Mouse (Mus musculus): ENCODE measurements around the gene Mlycd. TPM values are rescaled to one million over a fixed set of nuclear protein-coding genes. Genes with fewer than 3 reads are reported as not detected.

Gene Mlycd
- total and polyA plus RNA-seq, 3 experiments = 4.2 to 12.3 (median 5.1) TPM

DNA sequence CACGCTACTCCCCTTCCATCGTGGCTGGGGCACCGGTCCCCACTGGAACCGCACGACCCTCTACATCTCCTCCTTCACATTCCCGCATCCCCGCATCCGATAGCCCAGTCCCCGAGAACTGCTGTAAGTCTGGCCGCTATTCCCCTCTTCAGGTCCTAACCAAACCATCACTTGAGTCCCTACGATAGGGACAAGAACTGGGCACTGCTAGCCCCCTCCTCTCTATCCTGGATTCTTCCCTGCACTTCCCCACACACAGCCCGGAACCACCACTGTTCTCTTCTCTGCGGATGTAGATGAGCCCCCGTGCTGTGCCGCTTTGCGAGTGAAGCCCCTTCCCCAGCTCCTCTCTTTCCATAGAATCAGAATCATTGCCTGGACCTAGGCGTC, 53.1 kb downstream of the Mlycd start:
- no peak for DNase-seq (ENCODE audit: extremely low read depth)
- Histone ChIP-seq H3K27ac (ENCODE audit: insufficient read depth, low read depth) (no peak overlapping the region), H3K36me3 (replicated peaks in 1 of 2; ENCODE audit: control insufficient read depth in 1 of 2, insufficient read depth in 1 of 2, low read length in 1 of 2) (peaks cover 12 to 32% of the 10 kb centered on the region in 2 experiments), H3K4me3 (replicated peaks in 1 of 3; ENCODE audit: low read depth in 2 of 3, low read length in 2 of 3, poor library complexity in 1 of 3) (no peak overlapping the region), H3K27me3 (replicated peaks) (peaks cover 1% of the 10 kb centered on the region), H3K79me2 (replicated peaks; ENCODE audit: control insufficient read depth, extremely low read depth, insufficient read depth, poor library complexity, severe bottlenecking) (no peaks in the 10 kb centered on the region), H3K9ac (ENCODE audit: insufficient read depth, low read depth) (no peak overlapping the region), H3K4me1 (ENCODE audit: control insufficient read depth in 1 of 2, insufficient read depth in 2 of 2) (peaks cover 0 to 12% of the 10 kb centered on the region in 2 experiments; a peak in 2 of 4 replicates), H3K4me2 (ENCODE audit: insufficient read depth, low read depth, poor library complexity, severe bottlenecking) (no peak overlapping the region), H3K9me3 (replicated peaks; ENCODE audit: low read length) (no peaks in the 10 kb centered on the region)
- in situ Hi-C loops (cut with MboI; ENCODE audit: low pct_ligation_motif_present, low pct_unique_long_range_greater_than_20kb, low sequenced_read_pairs) (loop anchor here (5.0 kb wide), 1 partner anchor 35 kb away; no protein-coding TSS in a partner anchor), dilution Hi-C loops (cut with MboI; ENCODE audit: extremely low pct_ligation_motif_present, extremely low pct_unique_long_range_greater_than_20kb, low sequenced_read_pairs) (no loop called here)
- no peak for TF ChIP-seq RCOR1 (conservative IDR thresholded peaks at IDR 0.05; ENCODE audit: low read depth, low read length)
- TF ChIP-seq CTCF (conservative IDR thresholded peaks at IDR 0.05 in 1 of 2, IDR thresholded peaks at IDR 0.05 in 1 of 2; ENCODE audit: low read depth in 2 of 2, low read length in 2 of 2) = no peak
- TF ChIP-seq MAFK (IDR thresholded peaks at IDR 0.05; ENCODE audit: insufficient replicate concordance, low read length) = no peak
- TF ChIP-seq ZMIZ1 (IDR thresholded peaks at IDR 0.05; ENCODE audit: low read depth, low read length) = no peak
- no peak for TF ChIP-seq SMC3 (IDR thresholded peaks at IDR 0.05; ENCODE audit: low read depth, low read length)
- no peak for TF ChIP-seq UBTF (IDR thresholded peaks at IDR 0.05; ENCODE audit: low read depth, low read length)
- TF ChIP-seq ELF1 (IDR thresholded peaks at IDR 0.05; ENCODE audit: low read depth, low read length) = no peak
- no peak for TF ChIP-seq JUN (IDR thresholded peaks at IDR 0.05; ENCODE audit: insufficient read depth, low read depth, low read length)
- TF ChIP-seq NELFE (IDR thresholded peaks at IDR 0.05; ENCODE audit: low read depth, low read length) = no peak
- no peak for TF ChIP-seq BHLHE40 (IDR thresholded peaks at IDR 0.05; ENCODE audit: low read depth, low read length)

DNA sequence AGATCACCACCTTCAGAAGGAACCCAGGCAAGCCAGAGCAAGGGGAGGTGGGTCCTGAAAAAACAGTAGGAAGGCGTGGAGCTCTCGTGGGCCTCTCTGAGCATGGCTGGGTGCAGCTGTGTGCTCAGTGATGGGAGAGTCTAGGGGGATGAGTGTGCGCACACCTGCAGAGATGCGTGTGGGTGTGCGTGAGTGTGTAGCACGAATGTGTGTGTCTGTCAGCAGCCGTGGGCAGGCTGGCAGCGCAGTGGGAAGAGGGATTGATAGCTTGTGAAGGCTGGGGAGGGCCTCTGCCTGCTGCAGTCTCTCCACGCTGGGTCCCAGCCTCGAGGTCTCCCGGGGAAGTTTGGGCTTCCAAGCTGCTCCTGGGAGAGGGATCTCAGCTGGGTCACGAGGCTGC, 54.9 kb downstream of the Mlycd start:
- Histone ChIP-seq H3K36me3 (replicated peaks in 1 of 2; ENCODE audit: control insufficient read depth in 1 of 2, insufficient read depth in 1 of 2, low read length in 1 of 2) (peaks cover 7 to 16% of the 10 kb centered on the region in 2 experiments), H3K79me2 (replicated peaks; ENCODE audit: control insufficient read depth, extremely low read depth, insufficient read depth, poor library complexity, severe bottlenecking) (no peaks in the 10 kb centered on the region), H3K4me1 (ENCODE audit: control insufficient read depth in 1 of 2, insufficient read depth in 2 of 2) (peaks cover 0 to 12% of the 10 kb centered on the region in 2 experiments; a peak in 2 of 4 replicates), H3K27me3 (replicated peaks) (peaks cover 2% of the 10 kb centered on the region), H3K9ac (ENCODE audit: insufficient read depth, low read depth) (no peak overlapping the region), H3K9me3 (replicated peaks; ENCODE audit: low read length) (no peaks in the 10 kb centered on the region), H3K4me2 (ENCODE audit: insufficient read depth, low read depth, poor library complexity, severe bottlenecking) (no peak overlapping the region), H3K4me3 (replicated peaks in 1 of 3; ENCODE audit: low read depth in 2 of 3, low read length in 2 of 3, poor library complexity in 1 of 3) (no peak overlapping the region), H3K27ac (ENCODE audit: insufficient read depth, low read depth) (no peak overlapping the region)
- DNase-seq (ENCODE audit: extremely low read depth) = no peak
- dilution Hi-C loops (cut with MboI; ENCODE audit: extremely low pct_ligation_motif_present, extremely low pct_unique_long_range_greater_than_20kb, low sequenced_read_pairs) (no loop called here), in situ Hi-C loops (cut with MboI; ENCODE audit: low pct_ligation_motif_present, low pct_unique_long_range_greater_than_20kb, low sequenced_read_pairs) (loop anchor here (5.0 kb wide), 2 partner anchors 37 to 43 kb away; no protein-coding TSS in a partner anchor)
- TF ChIP-seq MEF2A (IDR thresholded peaks at IDR 0.05; ENCODE audit: borderline replicate concordance, low read depth, low read length) (no peak), TCF12 (IDR thresholded peaks at IDR 0.05; ENCODE audit: low read depth, low read length) (no peak), NRF1 (IDR thresholded peaks at IDR 0.05; ENCODE audit: low read depth, low read length) (no peak), ZNF384 (IDR thresholded peaks at IDR 0.05; ENCODE audit: low read depth, low read length) (no peak), POLR2A (IDR thresholded peaks at IDR 0.05; ENCODE audit: low read depth, low read length) (no peak), MAX (IDR thresholded peaks at IDR 0.05; ENCODE audit: low read length) (no peak), RCOR1 (conservative IDR thresholded peaks at IDR 0.05; ENCODE audit: low read depth, low read length) (no peak), PAX5 (IDR thresholded peaks at IDR 0.05; ENCODE audit: low read length) (no peak), POLR2AphosphoS2 (IDR thresholded peaks at IDR 0.05; ENCODE audit: low read depth, low read length) (no peak), HCFC1 (IDR thresholded peaks at IDR 0.05; ENCODE audit: low read depth, low read length) (no peak), MAFK (IDR thresholded peaks at IDR 0.05; ENCODE audit: insufficient replicate concordance, low read length) (no peak), ZKSCAN1 (IDR thresholded peaks at IDR 0.05; ENCODE audit: borderline replicate concordance, low read depth, low read length) (no peak), MAZ (IDR thresholded peaks at IDR 0.05; ENCODE audit: low read depth, low read length) (no peak), CHD2 (IDR thresholded peaks at IDR 0.05; ENCODE audit: low read length) (no peak), RAD21 (IDR thresholded peaks at IDR 0.05; ENCODE audit: low read depth, low read length) (no peak), USF2 (conservative IDR thresholded peaks at IDR 0.05; ENCODE audit: low read depth, low read length) (no peak), USF1 (IDR thresholded peaks at IDR 0.05; ENCODE audit: low read depth, low read length) (no peak), ZC3H11A (IDR thresholded peaks at IDR 0.05; ENCODE audit: low read depth, low read length) (no peak), E2F4 (IDR thresholded peaks at IDR 0.05; ENCODE audit: insufficient replicate concordance, low read depth, low read length) (no peak)
